Mouse (Mus musculus) limb, embryonic 11.5 days (tissue): ENCODE results near the gene Pcsk2. TPM values are rescaled to one million over a fixed set of nuclear protein-coding genes. Genes with fewer than 3 reads are reported as not detected.

Experiments
- ATAC-seq: fragments of 200-750 bp; cut with Nextera tagmentation; 2 replicates; pipeline ENCODE4 v1.8.0; 2017; ENCODE audit warnings: low read depth; ENCODE audit not compliant: insufficient number of reproducible peaks, low FRiP score, low TSS enrichment
- DNase-seq: peaks from one replicate; pipeline ENCODE4 v3.0.0-alpha.2; 2015; ENCODE audit warnings: low spot score
- H3K27ac ChIP-seq: fragments of 300-500 bp; sonication (generic); replicated peaks from 2 replicates; pipeline ENCODE4 v1.5.1; 2014; ENCODE audit warnings: low read depth, mild to moderate bottlenecking, low read length
- H3K27me3 ChIP-seq: fragments of 300-500 bp; sonication (generic); 2 replicates; pipeline ENCODE4 v1.6.1; 2014; ENCODE audit warnings: mild to moderate bottlenecking, low read length, mixed read lengths; ENCODE audit not compliant: control insufficient read depth, insufficient read depth
- H3K36me3 ChIP-seq: fragments of 300-500 bp; sonication (generic); 2 replicates; pipeline ENCODE4 v1.6.1; 2014; ENCODE audit warnings: mild to moderate bottlenecking, low read length, moderate library complexity, mixed read lengths; ENCODE audit not compliant: control insufficient read depth, insufficient read depth
- H3K4me1 ChIP-seq: fragments of 300-500 bp; sonication (generic); 2 replicates; pipeline ENCODE4 v1.6.1; 2014; ENCODE audit warnings: low read length, mixed read lengths; ENCODE audit not compliant: control insufficient read depth, insufficient read depth
- H3K4me2 ChIP-seq: fragments of 300-500 bp; sonication (generic); 2 replicates; pipeline ENCODE4 v1.6.1; 2014; ENCODE audit warnings: low read depth, mild to moderate bottlenecking, moderate library complexity; ENCODE audit not compliant: severe bottlenecking
- H3K4me3 ChIP-seq: fragments of 300-500 bp; sonication (generic); 2 replicates; pipeline ENCODE4 v1.5.1; 2014; ENCODE audit warnings: low read depth, low read length
- H3K9ac ChIP-seq: fragments of 300-500 bp; sonication (generic); 2 replicates; pipeline ENCODE4 v1.6.1; 2014; ENCODE audit warnings: mild to moderate bottlenecking, low read length
- H3K9me3 ChIP-seq: fragments of 300-500 bp; sonication (generic); 2 replicates; pipeline ENCODE4 v1.6.1; 2016; ENCODE audit warnings: low read length; ENCODE audit not compliant: control insufficient read depth
- WGBS: fragments of 180-500 bp; shearing (Covaris S2); extraction: QIAGEN DNeasy Blood & Tissue Kit; methylation state at CpG from one replicate; pipeline ENCODE4 v1.1.7; 2014; 5-methylcytosine and 5-hydroxymethylcytosine counted together
- polyA plus RNA-seq: library from polyadenylated mRNA; unstranded; fragments of >200 nt; fragmentation: Nextera tagmentation; extraction: Ambion mirVana; gene quantifications from 2 replicates; pipeline ENCODE4 v1.2.1, GENCODE M21; 2014

Pcsk2 gene
- polyA plus RNA-seq, 1 experiment from 2014 or later, result 0.51 TPM

DNA sequence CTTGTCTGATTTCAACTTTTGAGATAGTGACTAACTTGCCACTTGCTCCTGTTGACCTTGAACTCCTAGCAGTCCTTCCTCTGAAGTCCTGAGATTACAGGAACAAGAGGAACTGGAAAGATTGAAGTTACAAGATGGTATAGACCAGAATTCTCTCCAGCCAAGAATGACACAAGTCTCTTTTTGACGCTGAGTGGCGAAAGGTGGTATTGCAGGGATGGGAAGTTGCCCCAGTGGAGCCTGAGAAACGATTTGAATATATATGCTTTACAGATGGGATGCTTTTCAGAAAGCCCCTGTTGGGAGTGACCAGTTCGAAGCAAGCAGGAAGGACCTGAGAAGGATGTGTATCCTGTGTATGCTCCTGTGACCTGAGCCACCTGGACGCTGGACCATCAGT, 262.8 kb downstream of the Pcsk2 start:
- Histone ChIP-seq H3K27ac (no peak overlapping the region), H3K9ac (no peak overlapping the region), H3K4me3 (no peak overlapping the region), H3K9me3 (no peaks in the 10 kb centered on the region), H3K4me2 (no peak overlapping the region), H3K36me3 (no peaks in the 10 kb centered on the region), H3K27me3 (no peaks in the 10 kb centered on the region), H3K4me1 (no peaks in the 10 kb centered on the region)
- WGBS, result 62% methylated on average over 5 of the region's 5 CpGs
- DNase-seq (no peak), ATAC-seq (no peak)

DNA sequence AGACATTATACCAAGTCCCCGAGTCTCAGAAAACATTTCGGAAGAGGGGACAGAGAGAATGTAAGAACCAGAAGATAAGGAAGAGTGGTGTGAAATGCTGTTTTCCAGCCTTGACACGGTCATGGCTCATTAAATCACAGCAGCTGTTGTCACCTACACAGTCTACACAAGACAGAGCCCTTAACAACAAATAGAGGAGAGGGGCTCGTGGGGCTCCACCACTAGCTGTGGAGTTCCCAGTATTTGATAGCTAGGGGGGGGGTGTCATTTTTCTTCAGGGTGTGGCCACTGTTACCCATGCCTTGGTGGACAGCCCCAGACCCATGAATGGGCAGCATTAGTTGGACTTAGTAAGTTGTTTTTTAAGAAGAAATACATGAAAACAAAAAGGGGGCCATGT, 266.3 kb downstream of the Pcsk2 start:
- Histone ChIP-seq H3K4me3 (no peak overlapping the region), H3K9ac (no peak overlapping the region), H3K4me1 (no peaks in the 10 kb centered on the region), H3K9me3 (no peaks in the 10 kb centered on the region), H3K27ac (no peak overlapping the region), H3K36me3 (no peaks in the 10 kb centered on the region), H3K4me2 (no peak overlapping the region), H3K27me3 (no peaks in the 10 kb centered on the region)
- ATAC-seq (no peak), DNase-seq (no peak)
- 68% methylated on average over 4 of the region's 4 CpGs for WGBS

- Histone ChIP-seq H3K27ac (no peak overlapping the region), H3K27me3 (no peaks in the 10 kb centered on the region), H3K36me3 (no peaks in the 10 kb centered on the region), H3K9me3 (no peaks in the 10 kb centered on the region), H3K4me2 (no peak overlapping the region), H3K4me3 (no peak overlapping the region), H3K4me1 (no peaks in the 10 kb centered on the region), H3K9ac (no peak overlapping the region)
- ATAC-seq (no peak), DNase-seq (no peak)
- 90% methylated on average over 11 of the region's 11 CpGs for WGBS
Observed at GRCm38 (mm10) chr2:143813461-143813860, 267.5 kb downstream of the Pcsk2 start.

DNA sequence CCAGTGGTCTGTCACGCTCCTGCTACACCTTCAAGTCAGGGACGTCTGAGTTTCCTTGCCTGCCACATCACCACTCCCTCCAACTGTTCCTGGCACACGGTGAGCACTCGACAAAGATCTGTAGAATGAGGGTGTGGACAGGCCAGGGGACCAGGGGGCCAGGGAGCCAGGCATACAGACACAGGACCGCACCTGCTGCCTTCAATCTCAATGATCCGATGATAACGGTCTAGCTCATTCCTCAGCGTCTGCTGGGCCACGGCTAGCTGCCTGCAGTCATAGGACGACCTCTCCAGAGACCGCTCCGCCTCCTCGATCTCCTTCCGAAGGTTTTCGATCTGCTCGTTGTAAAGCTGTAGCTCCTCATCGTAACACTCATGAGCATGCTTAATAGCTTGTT, 285.7 kb downstream of the Pcsk2 start:
- H3K9ac ChIP-seq, result no peak overlapping the region
- H3K4me3 ChIP-seq, result no peak overlapping the region
- no peak for ATAC-seq

GRCm38 (mm10) chr2:143832721-143833120, 286.8 kb downstream of the Pcsk2 start:
- Histone ChIP-seq H3K27me3 (no peaks in the 10 kb centered on the region), H3K4me3 (no peak overlapping the region), H3K4me2 (no peak overlapping the region), H3K27ac (no peak overlapping the region), H3K9ac (no peak overlapping the region), H3K4me1 (0 out of 2 replicates have a peak, but pooled peaks cover 4% of the 10 kb centered on the region), H3K9me3 (no peaks in the 10 kb centered on the region), H3K36me3 (no peaks in the 10 kb centered on the region)
- no peak for ATAC-seq
- DNase-seq, result no peak
- WGBS, result 78% methylated on average over 5 of the region's 5 CpGs

More for the DNA sequence above, 285.7 kb downstream of the Pcsk2 start:
- Histone ChIP-seq H3K27me3 (no peaks in the 10 kb centered on the region), H3K9me3 (no peaks in the 10 kb centered on the region), H3K27ac (no peak overlapping the region), H3K4me2 (no peak overlapping the region), H3K4me1 (0 out of 2 replicates have a peak, but pooled peaks cover 4% of the 10 kb centered on the region), H3K36me3 (no peaks in the 10 kb centered on the region)
- DNase-seq, result no peak
- 67% methylated on average over 17 of the region's 17 CpGs for WGBS

DNA sequence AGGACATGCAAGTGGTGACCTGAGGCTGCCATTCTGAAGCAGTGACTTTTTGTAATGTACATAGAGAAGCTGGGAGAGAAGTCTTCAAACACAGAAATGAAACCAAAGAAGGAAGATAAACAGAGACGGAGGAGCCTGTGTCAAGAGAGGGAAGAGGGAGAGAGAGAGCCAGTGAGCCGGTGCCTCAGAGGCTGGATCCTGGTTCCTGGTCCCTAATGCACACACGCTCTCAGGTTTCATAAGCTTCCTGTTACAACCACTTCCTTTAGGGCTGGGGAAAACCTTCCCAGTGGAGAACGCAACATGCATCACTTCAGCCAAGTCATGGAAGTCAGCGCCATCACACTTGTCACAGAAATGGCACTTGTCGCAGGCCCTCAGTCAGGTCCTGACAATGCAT, 288.1 kb downstream of the Pcsk2 start:
- H3K9ac ChIP-seq, result no peak overlapping the region
- 0 out of 2 replicates have a peak, but pooled peaks cover 4% of the 10 kb centered on the region for H3K4me1 ChIP-seq
- no peaks in the 10 kb centered on the region for H3K27me3 ChIP-seq
- no peaks in the 10 kb centered on the region for H3K36me3 ChIP-seq
- no peak overlapping the region for H3K4me3 ChIP-seq
- no peak overlapping the region for H3K27ac ChIP-seq
- DNase-seq (peak; percentile 34), ATAC-seq (no peak)
- no peaks in the 10 kb centered on the region for H3K9me3 ChIP-seq
- H3K4me2 ChIP-seq, result no peak overlapping the region
- WGBS, result 53% methylated on average over 6 of the region's 6 CpGs

DNA sequence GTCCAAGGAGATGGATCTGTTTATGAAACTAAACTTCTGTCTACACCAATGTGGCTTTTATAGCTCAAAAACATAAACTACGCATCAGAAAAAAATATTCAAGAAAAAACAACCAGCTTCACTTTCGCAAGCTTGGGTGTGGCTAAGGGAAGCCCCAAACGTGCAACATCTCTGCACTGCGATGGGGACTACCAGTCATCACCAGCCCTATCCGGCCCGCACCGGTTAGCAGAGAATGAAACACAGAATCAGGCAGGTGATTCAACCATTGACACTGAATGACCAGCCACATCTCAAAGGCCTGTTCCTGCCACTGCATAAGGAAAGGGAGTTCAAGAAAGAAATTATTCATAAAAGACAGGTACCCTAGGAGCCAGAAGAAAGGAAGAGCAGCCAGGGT, 289.9 kb downstream of the Pcsk2 start:
- WGBS, result 88% methylated on average over 7 of the region's 7 CpGs
- Histone ChIP-seq H3K4me3 (no peak overlapping the region), H3K9ac (no peak overlapping the region), H3K4me1 (0 out of 2 replicates have a peak, but pooled peaks cover 4% of the 10 kb centered on the region), H3K27me3 (no peaks in the 10 kb centered on the region), H3K36me3 (no peaks in the 10 kb centered on the region), H3K9me3 (no peaks in the 10 kb centered on the region), H3K4me2 (no peak overlapping the region), H3K27ac (no peak overlapping the region)
- ATAC-seq, result no peak
- no peak for DNase-seq

- Histone ChIP-seq H3K9ac (no peak overlapping the region), H3K4me3 (no peak overlapping the region), H3K27ac (no peak overlapping the region), H3K9me3 (no peaks in the 10 kb centered on the region), H3K4me1 (0 out of 2 replicates have a peak, but pooled peaks cover 4% of the 10 kb centered on the region), H3K4me2 (peak overlapping the region; percentile 27; the same call in 1 of the 2 replicates), H3K27me3 (no peaks in the 10 kb centered on the region), H3K36me3 (no peaks in the 10 kb centered on the region)
- DNase-seq (peak; percentile 86), ATAC-seq (peak; percentile 48; the same call in 1 of the 2 replicates)
- 0% methylated on average over 8 of the region's 8 CpGs for WGBS
Observed at GRCm38 (mm10) chr2:143837291-143837701, 291.3 kb downstream of the Pcsk2 start.

DNA sequence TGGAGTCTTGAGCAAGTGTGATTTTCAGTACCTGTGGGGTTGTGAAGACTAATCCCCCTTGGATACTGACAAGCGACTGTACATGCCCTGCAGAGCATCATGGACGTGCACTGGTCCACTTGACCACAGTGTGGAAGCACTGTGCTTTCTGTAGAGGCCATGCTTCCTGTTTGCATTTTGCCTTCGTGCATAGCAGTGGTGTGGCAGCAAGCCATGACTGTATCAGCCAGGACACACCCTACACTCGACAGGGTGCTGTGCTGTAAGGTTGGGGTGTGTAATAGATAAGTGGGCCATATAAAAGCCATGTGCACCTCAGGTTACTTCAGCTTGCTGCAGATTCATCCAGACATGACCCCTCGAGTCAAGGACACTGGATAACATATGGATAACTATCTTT, 292.7 kb downstream of the Pcsk2 start:
- Histone ChIP-seq H3K9ac (no peak overlapping the region), H3K36me3 (no peaks in the 10 kb centered on the region), H3K27me3 (no peaks in the 10 kb centered on the region), H3K4me3 (no peak overlapping the region), H3K4me2 (no peak overlapping the region), H3K27ac (no peak overlapping the region), H3K9me3 (no peaks in the 10 kb centered on the region), H3K4me1 (0 out of 2 replicates have a peak, but pooled peaks cover 2% of the 10 kb centered on the region)
- 75% methylated on average over 5 of the region's 5 CpGs for WGBS
- DNase-seq (no peak), ATAC-seq (no peak)
